Mouse (Mus musculus) midbrain, postnatal 0 days (tissue): ENCODE data around the gene Trh. TPM values are rescaled to one million over a fixed set of nuclear protein-coding genes. Genes with fewer than 3 reads are reported as not detected.
A peak's percentile ranks its signal among the peaks of the same experiment; 100 is the strongest.

Experiments
- ATAC-seq: fragments of 200-750 bp; cut with Nextera tagmentation; 2 replicates; pipeline ENCODE4 v1.8.0; 2017; ENCODE audit warnings: moderate number of reproducible peaks, mild to moderate bottlenecking, moderate TSS enrichment, moderate library complexity; ENCODE audit not compliant: low FRiP score
- DNase-seq: peaks from one replicate; pipeline ENCODE4 v3.0.0-alpha.2; 2015; ENCODE audit warnings: low spot score
- H3K27ac ChIP-seq: fragments of 300-500 bp; sonication (generic); 2 replicates; pipeline ENCODE4 v1.5.1; 2014; ENCODE audit warnings: low read depth, mild to moderate bottlenecking, low read length, mixed read lengths
- H3K27me3 ChIP-seq: fragments of 300-500 bp; sonication (generic); 2 replicates; pipeline ENCODE4 v1.6.1; 2014; ENCODE audit warnings: low read length, control low read depth, mixed read lengths; ENCODE audit not compliant: insufficient read depth
- H3K36me3 ChIP-seq: fragments of 300-500 bp; sonication (generic); 2 replicates; pipeline ENCODE4 v1.6.1; 2014; ENCODE audit warnings: low read length, control low read depth, mixed read lengths; ENCODE audit not compliant: insufficient read depth
- H3K4me1 ChIP-seq: fragments of 300-500 bp; sonication (generic); 2 replicates; pipeline ENCODE4 v1.6.1; 2014; ENCODE audit warnings: mild to moderate bottlenecking, control low read depth, antibody characterized with exemption, low read length, mixed read lengths; ENCODE audit not compliant: insufficient read depth
- H3K4me2 ChIP-seq: fragments of 300-500 bp; sonication (generic); 2 replicates; pipeline ENCODE4 v1.6.1; 2014; ENCODE audit warnings: low read depth, mild to moderate bottlenecking, low read length, mixed read lengths; ENCODE audit not compliant: poor library complexity, severe bottlenecking
- H3K4me3 ChIP-seq: fragments of 300-500 bp; sonication (generic); 2 replicates; pipeline ENCODE4 v1.5.1; 2014; ENCODE audit warnings: low read depth, mild to moderate bottlenecking, low read length, moderate library complexity
- H3K9ac ChIP-seq: fragments of 300-500 bp; sonication (generic); replicated peaks from 2 replicates; pipeline ENCODE4 v1.6.1; 2014; ENCODE audit warnings: mild to moderate bottlenecking, low read length, moderate library complexity, mixed read lengths; ENCODE audit not compliant: poor library complexity, severe bottlenecking
- H3K9me3 ChIP-seq: fragments of 300-500 bp; sonication (generic); 2 replicates; pipeline ENCODE4 v1.6.1; 2016; ENCODE audit warnings: low read length, control low read depth
- CTCF ChIP-seq: IDR thresholded peaks from 2 replicates; pipeline ENCODE4 v1.5.1; 2016; ENCODE audit warnings: antibody characterized with exemption, mild to moderate bottlenecking
- whole genome bisulfite sequencing: fragments of 180-500 bp; shearing (Covaris S2); extraction: QIAGEN DNeasy Blood & Tissue Kit; methylation state at CpG from one replicate; pipeline ENCODE4 v1.1.7; 2014; 5-methylcytosine and 5-hydroxymethylcytosine counted together
- polyA plus RNA-seq: library from polyadenylated mRNA; unstranded; fragments of >200 nt; fragmentation: Nextera tagmentation; extraction: Ambion mirVana; gene quantifications from 2 replicates; pipeline ENCODE4 v1.2.1, GENCODE M21; 2015
- total RNA-seq: library from RNA; depleted of rRNA; stranded (reverse); fragments of >200 nt; gene quantifications from 2 replicates; pipeline ENCODE4 v1.2.3, GENCODE M21; 2014

Gene Trh
- total and polyA plus RNA-seq, 2 experiments from 2014 or later: 3.6 to 17.9 TPM

GRCm38 (mm10) chr6:92273652-92274322, 29.3 kb upstream of the Trh start:
- 82% methylated on average over 6 of the region's 6 CpGs for WGBS
- no peak for DNase-seq
- Histone ChIP-seq H3K27me3 (no peaks in the 10 kb centered on the region), H3K4me2 (no peak overlapping the region), H3K4me1 (no peaks in the 10 kb centered on the region), H3K4me3 (no peak overlapping the region), H3K9ac (no peak overlapping the region), H3K9me3 (no peaks in the 10 kb centered on the region), H3K36me3 (no peaks in the 10 kb centered on the region), H3K27ac (no peak overlapping the region)
- ATAC-seq: no peak
- no peak for TF ChIP-seq CTCF

DNA sequence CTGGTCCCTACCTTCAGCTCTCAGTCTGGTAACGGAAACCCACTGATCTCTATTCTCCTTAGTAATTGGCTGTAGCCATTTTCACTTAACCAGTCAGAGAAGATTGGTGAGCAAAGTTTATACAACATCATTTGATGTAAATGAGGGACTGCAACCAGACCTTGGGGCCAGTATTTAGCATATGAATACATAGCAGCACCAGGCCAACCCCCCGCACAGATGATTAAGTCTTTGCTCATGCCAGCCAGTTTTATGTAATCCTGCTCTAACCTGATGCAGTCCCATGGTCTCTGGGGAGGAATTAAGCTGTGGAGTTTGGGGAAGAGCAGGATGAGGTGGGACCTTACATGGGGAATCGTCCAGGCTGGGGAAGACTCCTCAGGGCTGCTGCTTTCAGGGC, 28.2 kb upstream of the Trh start:
- DNase-seq (no peak), ATAC-seq (no peak)
- H3K4me2 ChIP-seq: no peak overlapping the region
- H3K9ac ChIP-seq: no peak overlapping the region
- TF ChIP-seq CTCF: no peak
- no peak overlapping the region for H3K4me3 ChIP-seq
- no peaks in the 10 kb centered on the region for H3K9me3 ChIP-seq
- no peaks in the 10 kb centered on the region for H3K27me3 ChIP-seq
- no peak overlapping the region for H3K27ac ChIP-seq
- H3K36me3 ChIP-seq: no peaks in the 10 kb centered on the region
- no peaks in the 10 kb centered on the region for H3K4me1 ChIP-seq
- 44% methylated on average over 3 of the region's 3 CpGs for WGBS

- 12% methylated on average over 4 of the region's 4 CpGs for WGBS
- TF ChIP-seq CTCF: peak; percentile 96
Observed at GRCm38 (mm10) chr6:92269019-92269418, 24.6 kb upstream of the Trh start.

DNA sequence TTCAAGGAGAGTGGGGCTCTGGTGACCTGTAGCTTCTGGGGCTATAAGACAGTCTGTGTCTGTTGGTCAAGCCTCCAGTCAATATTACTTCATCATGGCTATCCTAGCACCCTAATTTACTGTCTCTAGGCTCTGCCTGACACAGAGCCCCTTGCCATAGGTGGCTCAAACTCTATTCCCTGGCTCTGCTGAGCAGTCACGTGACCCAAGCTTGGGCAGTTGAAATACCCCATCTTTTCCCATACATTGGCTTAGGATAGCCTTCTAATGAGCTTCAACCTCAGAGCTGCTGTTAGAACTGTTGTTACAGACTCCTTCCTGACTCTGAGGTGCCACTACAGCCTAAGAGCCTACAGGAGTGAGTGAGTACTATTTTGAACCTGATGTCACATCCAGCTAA, 23.6 kb upstream of the Trh start:
- TF ChIP-seq CTCF: no peak
- ATAC-seq (no peak), DNase-seq (no peak)
- no peak overlapping the region for H3K4me2 ChIP-seq
- WGBS: 70% methylated on average over 1 of the region's 1 CpGs
- H3K9ac ChIP-seq: no peak overlapping the region
- no peak overlapping the region for H3K4me3 ChIP-seq
- no peaks in the 10 kb centered on the region for H3K36me3 ChIP-seq
- H3K9me3 ChIP-seq: no peaks in the 10 kb centered on the region
- H3K27me3 ChIP-seq: no peaks in the 10 kb centered on the region
- H3K4me1 ChIP-seq: no peaks in the 10 kb centered on the region
- no peak overlapping the region for H3K27ac ChIP-seq

More at GRCm38 (mm10) chr6:92269019-92269418, 24.6 kb upstream of the Trh start:
- Histone ChIP-seq H3K9me3 (no peaks in the 10 kb centered on the region), H3K4me2 (no peak overlapping the region), H3K9ac (no peak overlapping the region), H3K4me1 (no peaks in the 10 kb centered on the region), H3K36me3 (no peaks in the 10 kb centered on the region), H3K27ac (no peak overlapping the region), H3K27me3 (no peaks in the 10 kb centered on the region), H3K4me3 (no peak overlapping the region)
- peak; percentile 85 for DNase-seq
- ATAC-seq: peak; percentile 38; the same call in 1 of the 2 replicates

DNA sequence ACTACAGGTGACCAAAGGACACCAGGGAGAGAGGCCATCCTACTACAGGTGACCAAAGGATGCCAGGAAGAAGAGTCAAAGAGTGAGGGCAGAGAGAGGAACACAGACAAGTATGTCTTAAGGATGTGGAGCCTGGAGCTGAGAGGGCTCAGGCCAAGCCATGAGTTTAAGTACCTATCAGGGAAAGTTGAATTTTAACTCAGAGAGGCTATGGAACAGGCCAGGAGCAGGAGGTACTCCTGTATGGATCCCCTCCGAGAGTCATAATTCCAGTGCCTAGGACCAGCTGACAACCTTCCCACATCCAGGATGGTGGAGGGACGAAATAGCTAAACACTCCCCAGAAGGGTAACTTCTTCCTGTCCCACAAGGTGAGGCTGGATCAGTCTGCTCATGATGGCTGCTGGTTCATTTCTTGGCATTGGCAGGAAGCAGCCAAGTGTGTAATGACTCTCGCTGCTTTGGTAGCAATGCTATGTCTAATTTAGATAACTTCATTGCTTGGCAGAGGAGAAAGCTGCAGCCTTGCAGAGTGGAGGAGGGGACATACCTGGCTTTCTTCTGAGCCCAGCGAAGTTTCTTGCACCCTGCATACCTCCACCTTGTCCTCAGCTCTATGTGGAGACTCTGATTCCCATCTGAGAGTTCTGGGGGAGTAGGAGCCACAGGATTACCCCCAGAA, 16.9 kb upstream of the Trh start:
- Histone ChIP-seq H3K36me3 (no peaks in the 10 kb centered on the region), H3K27me3 (no peaks in the 10 kb centered on the region), H3K4me2 (no peak overlapping the region), H3K9me3 (no peaks in the 10 kb centered on the region), H3K27ac (no peak overlapping the region), H3K4me1 (no peaks in the 10 kb centered on the region), H3K9ac (no peak overlapping the region), H3K4me3 (no peak overlapping the region)
- no peak for TF ChIP-seq CTCF
- 57% methylated on average over 4 of the region's 4 CpGs for WGBS
- DNase-seq (no peak), ATAC-seq (no peak)

GRCm38 (mm10) chr6:92255346-92255745, 10.9 kb upstream of the Trh start:
- Histone ChIP-seq H3K4me3 (no peak overlapping the region), H3K36me3 (no peaks in the 10 kb centered on the region), H3K4me1 (no peaks in the 10 kb centered on the region), H3K4me2 (no peak overlapping the region), H3K9me3 (no peaks in the 10 kb centered on the region), H3K27ac (no peak overlapping the region), H3K9ac (no peak overlapping the region), H3K27me3 (no peaks in the 10 kb centered on the region)
- no peak for ATAC-seq
- no peak for TF ChIP-seq CTCF
- DNase-seq: no peak
